11 mouse cellular contexts compared by ENCODE assay signal in the genomic region with DNA sequence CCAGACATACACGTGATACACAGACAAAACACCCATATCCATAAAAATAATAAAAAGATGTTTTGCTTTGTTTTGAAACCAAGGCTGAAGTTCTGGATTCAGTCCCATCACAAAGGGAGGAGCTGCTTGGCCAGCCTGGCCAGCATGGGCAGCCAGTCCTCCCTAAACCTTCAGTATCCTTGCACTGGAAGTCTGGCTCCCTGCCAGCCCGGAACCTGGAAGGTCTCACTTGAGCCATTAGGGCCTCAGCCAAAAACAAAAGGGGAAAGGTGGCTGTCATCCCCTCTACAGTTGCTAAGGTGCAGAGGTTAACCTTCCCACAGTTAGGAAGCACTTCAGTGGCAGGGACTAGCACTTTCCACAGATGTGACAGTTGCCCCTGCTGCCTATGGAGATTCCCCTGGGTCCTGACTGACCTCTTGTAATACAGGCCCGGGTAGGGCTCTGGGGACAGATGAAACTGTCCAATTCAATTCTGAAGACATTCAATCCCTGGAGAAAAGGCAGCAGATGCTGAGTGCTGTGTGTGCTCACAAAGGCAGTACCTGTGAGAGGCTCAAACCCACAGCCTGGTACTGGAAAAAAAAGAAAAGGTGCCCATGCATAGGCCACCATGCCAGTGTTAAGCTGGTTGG.
DNase-seq lines count a peak whose midpoint lies in the region; ATAC-seq lines count a peak whose summit lies in the region.
"Had no signal": no experiment of that assay in that cellular context is flagged by ENCODE, and none has a peak within 500 bp of the region (broad histone marks: within the 10 kb centered on the region; RNA-seq: fewer than 3 reads in every experiment).

No protein-coding gene starts in this region.

- H3K27me3 ChIP-seq in neural tube, embryonic 12.5 days (replicated peaks) = no peaks in the 10 kb centered on the region
- H3K27me3 ChIP-seq in heart, embryonic 12.5 days (replicated peaks) = 0 out of 2 replicates have a peak, but pooled peaks cover 6% of the 10 kb centered on the region
- H3K27me3 ChIP-seq in hindbrain, embryonic 11.5 days (ENCODE audit: control insufficient read depth, insufficient read depth, low read length) = no peaks in the 10 kb centered on the region
- H3K27me3 ChIP-seq: forebrain, embryonic 13.5 days; limb, embryonic 13.5 days; megakaryocyte, embryonic 14.5 days had no signal

- H3K4me2 ChIP-seq in neural tube, embryonic 12.5 days (replicated peaks) = no peak overlapping the region
- no peak overlapping the region for H3K4me2 ChIP-seq in heart, embryonic 12.5 days
- no peak overlapping the region for H3K4me2 ChIP-seq in hindbrain, embryonic 11.5 days (replicated peaks; ENCODE audit: low read depth, low read length)
- H3K4me2 ChIP-seq: forebrain, embryonic 13.5 days; limb, embryonic 13.5 days had no signal

- H3K36me3 ChIP-seq in neural tube, embryonic 12.5 days = no peaks in the 10 kb centered on the region
- no peaks in the 10 kb centered on the region for H3K36me3 ChIP-seq in heart, embryonic 12.5 days
- H3K36me3 ChIP-seq in hindbrain, embryonic 11.5 days (ENCODE audit: control insufficient read depth, insufficient read depth, low read length) = no peaks in the 10 kb centered on the region

- no peak overlapping the region for H3K27ac ChIP-seq in neural tube, embryonic 12.5 days
- no peak overlapping the region for H3K27ac ChIP-seq in heart, embryonic 12.5 days (ENCODE audit: poor library complexity, severe bottlenecking)
- H3K27ac ChIP-seq in hindbrain, embryonic 11.5 days (ENCODE audit: low read depth, low read length) = no peak overlapping the region
- H3K27ac ChIP-seq: forebrain, embryonic 13.5 days; limb, embryonic 13.5 days had no signal

- 74% methylated on average over 3 of the region's 3 CpGs for WGBS in neural tube, embryonic 12.5 days
- WGBS in heart, embryonic 12.5 days = 80% methylated on average over 3 of the region's 3 CpGs
- WGBS in hindbrain, embryonic 11.5 days = 70% methylated on average over 3 of the region's 3 CpGs

- H3K9me3 ChIP-seq in neural tube, embryonic 12.5 days = no peaks in the 10 kb centered on the region
- H3K9me3 ChIP-seq in heart, embryonic 12.5 days (replicated peaks) = no peaks in the 10 kb centered on the region
- no peaks in the 10 kb centered on the region for H3K9me3 ChIP-seq in hindbrain, embryonic 11.5 days (ENCODE audit: control insufficient read depth, low read length)
- H3K9me3 ChIP-seq: forebrain, embryonic 13.5 days; limb, embryonic 13.5 days; megakaryocyte, embryonic 14.5 days had no signal

- H3K4me1 ChIP-seq in neural tube, embryonic 12.5 days = peaks cover 48% of the 10 kb centered on the region
- H3K4me1 ChIP-seq in heart, embryonic 12.5 days (replicated peaks) = peaks cover 24% of the 10 kb centered on the region
- peaks cover 2% of the 10 kb centered on the region; the same call in 1 of the 2 replicates for H3K4me1 ChIP-seq in hindbrain, embryonic 11.5 days (replicated peaks; ENCODE audit: control insufficient read depth, insufficient read depth, low read length)
- H3K4me1 ChIP-seq: limb, embryonic 13.5 days had no signal

- DNase-seq in embryo, embryonic 10.5 days (ENCODE audit: low spot score) = peak; percentile 19
- DNase-seq in embryo, embryonic 10 days (ENCODE audit: low spot score) = no peak
- DNase-seq in neural tube, embryonic 10.5 days (ENCODE audit: extremely low spot score, low spot score) = no peak
- DNase-seq in skeletal muscle tissue, adult 2 months (ENCODE audit: low read depth, low spot score) = peak; percentile 26
- DNase-seq in natural killer cell, adult 2 months (ENCODE audit: low spot score in 2 of 2) = no peak
- DNase-seq in hindbrain, embryonic 11.5 days (ENCODE audit: low spot score) = no peak

- 0 out of 2 replicates have a peak overlapping the region, but pooled peaks have one; percentile 2 for H3K9ac ChIP-seq in neural tube, embryonic 12.5 days
- H3K9ac ChIP-seq in heart, embryonic 12.5 days = no peak overlapping the region
- H3K9ac ChIP-seq in hindbrain, embryonic 11.5 days (ENCODE audit: low read depth, low read length) = no peak overlapping the region
- H3K9ac ChIP-seq: forebrain, embryonic 13.5 days; limb, embryonic 13.5 days had no signal

- no peak overlapping the region for H3K4me3 ChIP-seq in neural tube, embryonic 12.5 days
- H3K4me3 ChIP-seq in heart, embryonic 12.5 days = no peak overlapping the region
- H3K4me3 ChIP-seq in hindbrain, embryonic 11.5 days (ENCODE audit: low read depth, low read length) = no peak overlapping the region
- H3K4me3 ChIP-seq: forebrain, embryonic 13.5 days; limb, embryonic 13.5 days had no signal

- ATAC-seq in neural tube, embryonic 12.5 days (ENCODE audit: low FRiP score, low read depth) = no peak
- ATAC-seq in heart, embryonic 12.5 days (ENCODE audit: insufficient number of reproducible peaks, low FRiP score) = 0 out of 2 replicates have a peak, but pooled peaks have one; percentile 13
- no peak for ATAC-seq in hindbrain, embryonic 11.5 days (ENCODE audit: low FRiP score)
- ATAC-seq: forebrain, embryonic 13.5 days had no signal

Comparison
In these comparisons a context has a peak if more than half of its experiments do, and no peak if none do; other contexts are left out.
1. DNase-seq: peak in embryo, embryonic 10.5 days (single experiment) and skeletal muscle tissue, adult 2 months (single experiment); none in embryo, embryonic 10 days (single experiment), neural tube, embryonic 10.5 days (single experiment), natural killer cell, adult 2 months (0 of 2) and hindbrain, embryonic 11.5 days (single experiment).